Mouse (Mus musculus): ENCODE results near the gene Sult2a3. TPM values are rescaled to one million over a fixed set of nuclear protein-coding genes. Genes with fewer than 3 reads are reported as not detected.
"Not testable (repeated sequence)": the region's sequence is repeated elsewhere in the genome, so short reads cannot be mapped to it uniquely, and the experiment has no call there.

The Sult2a3 gene
- polyA plus RNA-seq (2016; fragmentation: Nextera tagmentation; extraction: Ambion mirVana), result not detected in 2 replicates

- WGBS, result 85% methylated on average over 2 of the region's 2 CpGs
- Histone ChIP-seq H3K4me3 (no peak within 1 kb of the TSS), H3K27ac (no peak within 1 kb of the TSS)
Observed at GRCm38 (mm10) chr7:14122944-14123343, at the start of gene Sult2a3. TSS of gene Sult2a3 (minus strand) at chr7:14123044.

GRCm38 (mm10) chr7:14120436-14120835 lies 2.4 kb downstream of the Sult2a3 start:
- no peak for DNase-seq (ENCODE audit: low spot score)
- Histone ChIP-seq H3K36me3 (no peaks in the 10 kb centered on the region), H3K27ac (no peak overlapping the region), H3K4me1 (replicated peaks) (no peaks in the 10 kb centered on the region), H3K4me3 (no peak overlapping the region), H3K27me3 (ENCODE audit: insufficient read depth, poor library complexity, severe bottlenecking) (no peaks in the 10 kb centered on the region), H3K9me3 (peaks cover 8% of the 10 kb centered on the region; the same call in 1 of the 2 replicates)
- 93% methylated on average over 2 of the region's 2 CpGs for WGBS

More at GRCm38 (mm10) chr7:14122944-14123343, at the start of gene Sult2a3:
- Histone ChIP-seq H3K27me3 (ENCODE audit: insufficient read depth, poor library complexity, severe bottlenecking) (no peaks in the 10 kb centered on the region), H3K9me3 (peaks cover 8% of the 10 kb centered on the region; the same call in 1 of the 2 replicates), H3K4me1 (replicated peaks) (no peaks in the 10 kb centered on the region), H3K36me3 (no peaks in the 10 kb centered on the region)
- no peak for DNase-seq (ENCODE audit: low spot score)

- H3K4me3 ChIP-seq; H3K36me3 ChIP-seq; H3K9me3 ChIP-seq; H3K27me3 ChIP-seq (ENCODE audit: insufficient read depth, poor library complexity, severe bottlenecking); H3K27ac ChIP-seq; H3K4me1 ChIP-seq (replicated peaks); DNase-seq (ENCODE audit: low spot score): not testable (repeated sequence)
- 74% methylated on average over 3 of the region's 3 CpGs for WGBS
Observed at GRCm38 (mm10) chr7:14119865-14120264, 3.0 kb downstream of the Sult2a3 start.

- DNase-seq (ENCODE audit: low spot score), result no peak
- H3K36me3 ChIP-seq, result no peaks in the 10 kb centered on the region
- peaks cover 8% of the 10 kb centered on the region; the same call in 1 of the 2 replicates for H3K9me3 ChIP-seq
- H3K4me1 ChIP-seq (replicated peaks), result no peaks in the 10 kb centered on the region
- WGBS, result 29% methylated on average over 1 of the region's 1 CpGs
- no peak overlapping the region for H3K27ac ChIP-seq
- no peaks in the 10 kb centered on the region for H3K27me3 ChIP-seq (ENCODE audit: insufficient read depth, poor library complexity, severe bottlenecking)
- H3K4me3 ChIP-seq, result no peak overlapping the region
Observed at GRCm38 (mm10) chr7:14116761-14117160, 6.1 kb downstream of the Sult2a3 start.

- not testable (repeated sequence) for H3K4me3 ChIP-seq; DNase-seq (ENCODE audit: low spot score); H3K36me3 ChIP-seq; H3K27me3 ChIP-seq (ENCODE audit: insufficient read depth, poor library complexity, severe bottlenecking); H3K9me3 ChIP-seq; H3K27ac ChIP-seq; H3K4me1 ChIP-seq (replicated peaks)
- 59% methylated on average over 3 of the region's 3 CpGs for WGBS
Observed at GRCm38 (mm10) chr7:14114471-14114870, 8.4 kb downstream of the Sult2a3 start.

- WGBS, result 70% methylated on average over 1 of the region's 1 CpGs
Observed at GRCm38 (mm10) chr7:14047821-14048220, 75.0 kb downstream of the Sult2a3 start.

GRCm38 (mm10) chr7:14030831-14031230 lies 92.0 kb downstream of the Sult2a3 start:
- not testable (repeated sequence) for H3K4me3 ChIP-seq; H3K27ac ChIP-seq; H3K36me3 ChIP-seq; DNase-seq (ENCODE audit: low spot score); H3K27me3 ChIP-seq (ENCODE audit: insufficient read depth, poor library complexity, severe bottlenecking); H3K4me1 ChIP-seq (replicated peaks)
- peaks cover 28% of the 10 kb centered on the region; the same call in 1 of the 2 replicates for H3K9me3 ChIP-seq

More at GRCm38 (mm10) chr7:14047821-14048220, 75.0 kb downstream of the Sult2a3 start:
- H3K36me3 ChIP-seq; H3K27me3 ChIP-seq (ENCODE audit: insufficient read depth, poor library complexity, severe bottlenecking); H3K4me3 ChIP-seq; H3K4me1 ChIP-seq (replicated peaks); DNase-seq (ENCODE audit: low spot score); H3K27ac ChIP-seq: not testable (repeated sequence)
- peaks cover 15% of the 10 kb centered on the region for H3K9me3 ChIP-seq

Other genes with a start within 250 kb of the Sult2a3 start
- not detected in 2 replicates for gene Sult2a4, start 133.4 kb downstream of the Sult2a3 start, polyA plus RNA-seq (2016; fragmentation: Nextera tagmentation; extraction: Ambion mirVana)
- not detected in 2 replicates for gene Sult2a6, start 131.8 kb upstream of the Sult2a3 start, polyA plus RNA-seq (2016; fragmentation: Nextera tagmentation; extraction: Ambion mirVana)
- gene Obox8, start 210.5 kb upstream of the Sult2a3 start, polyA plus RNA-seq (2016; fragmentation: Nextera tagmentation; extraction: Ambion mirVana), result not detected in 2 replicates